Mouse (Mus musculus): ENCODE measurements at regions not wholly inside any gene's neighbourhood (a gene's known extent, or its start where the extent isn't known, plus 50 kb on each side); places are given as distances from the start of the nearest gene placed in this dataset.

- no peak for DNase-seq (ENCODE audit: low read depth in 1 of 2, low spot score in 2 of 2)
Observed at GRCm38 (mm10) chr16:78170627-78171605, 130.4 kb upstream of the Cxadr start.

GRCm38 (mm10) chr16:78156876-78157232 is 144.4 kb upstream of the Cxadr start:
- DNase-seq (ENCODE audit: low read depth in 1 of 2, low spot score in 2 of 2) = no peak

GRCm38 (mm10) chr16:78156138-78156875 is 145.0 kb upstream of the Cxadr start:
- no peak for DNase-seq (ENCODE audit: low read depth in 1 of 2, low spot score in 2 of 2)

GRCm38 (mm10) chr16:78153899-78154605 is 147.2 kb upstream of the Cxadr start:
- DNase-seq (ENCODE audit: low read depth in 1 of 2, low spot score in 2 of 2) = no peak

GRCm38 (mm10) chr16:78144146-78144545 is 157.1 kb upstream of the Cxadr start:
- no peak for DNase-seq (ENCODE audit: low read depth in 1 of 2, low spot score in 2 of 2)

- DNase-seq (ENCODE audit: low read depth in 1 of 2, low spot score in 2 of 2) = no peak
Observed at GRCm38 (mm10) chr16:78135501-78135900, 165.8 kb upstream of the Cxadr start.

- DNase-seq (ENCODE audit: low read depth in 1 of 2, low spot score in 2 of 2) = no peak
Observed at GRCm38 (mm10) chr16:78134531-78134930, 166.8 kb upstream of the Cxadr start.

- DNase-seq (ENCODE audit: low read depth in 1 of 2, low spot score in 2 of 2) = no peak
Observed at GRCm38 (mm10) chr16:78121668-78122067, 179.6 kb upstream of the Cxadr start.

GRCm38 (mm10) chr16:78120346-78120899 is 180.9 kb upstream of the Cxadr start:
- DNase-seq (ENCODE audit: low read depth in 1 of 2, low spot score in 2 of 2) = no peak

- DNase-seq (ENCODE audit: low read depth in 1 of 2, low spot score in 2 of 2) = no peak
Observed at GRCm38 (mm10) chr16:78104246-78104645, 197.0 kb upstream of the Cxadr start.

- DNase-seq (ENCODE audit: low read depth in 1 of 2, low spot score in 2 of 2) = no peak
Observed at GRCm38 (mm10) chr16:78101415-78102326, 199.6 kb upstream of the Cxadr start.

- DNase-seq (ENCODE audit: low read depth in 1 of 2, low spot score in 2 of 2) = no peak
Observed at GRCm38 (mm10) chr16:78099842-78100241, 201.4 kb upstream of the Cxadr start.

- DNase-seq (ENCODE audit: low read depth in 1 of 2, low spot score in 2 of 2) = no peak
Observed at GRCm38 (mm10) chr16:78099114-78099513, 202.2 kb upstream of the Cxadr start.

GRCm38 (mm10) chr16:78098555-78098954 is 202.7 kb upstream of the Cxadr start:
- no peak for DNase-seq (ENCODE audit: low read depth in 1 of 2, low spot score in 2 of 2)

GRCm38 (mm10) chr16:78096571-78096970 is 204.7 kb upstream of the Cxadr start:
- DNase-seq (ENCODE audit: low read depth in 1 of 2, low spot score in 2 of 2) = no peak

- no peak for DNase-seq (ENCODE audit: low read depth in 1 of 2, low spot score in 2 of 2)
Observed at GRCm38 (mm10) chr16:78090155-78090554, 211.1 kb upstream of the Cxadr start.

GRCm38 (mm10) chr16:78067532-78068118 is 233.7 kb upstream of the Cxadr start:
- no peak for DNase-seq (ENCODE audit: low read depth in 1 of 2, low spot score in 2 of 2)

- no peak for DNase-seq (ENCODE audit: low read depth in 1 of 2, low spot score in 2 of 2)
Observed at GRCm38 (mm10) chr16:78060516-78060915, 240.8 kb upstream of the Cxadr start.

- no peak for DNase-seq (ENCODE audit: low read depth in 1 of 2, low spot score in 2 of 2)
Observed at GRCm38 (mm10) chr16:78057549-78057948, 243.7 kb upstream of the Cxadr start.

- DNase-seq (ENCODE audit: low read depth in 1 of 2, low spot score in 2 of 2) = no peak
Observed at GRCm38 (mm10) chr16:78052133-78052532, 249.2 kb upstream of the Cxadr start.

All from monocyte, adult 2 months (primary cell).